Mouse (Mus musculus): Measurements from ENCODE around the gene Tmem19. TPM values are rescaled to one million over a fixed set of nuclear protein-coding genes. Genes with fewer than 3 reads are reported as not detected.

Gene Tmem19
- polyA plus RNA-seq (2011; ENCODE audit: insufficient read depth, insufficient read length, low replicate concordance, missing spikeins): 7.5 and 12.2 TPM in 2 replicates

DNA sequence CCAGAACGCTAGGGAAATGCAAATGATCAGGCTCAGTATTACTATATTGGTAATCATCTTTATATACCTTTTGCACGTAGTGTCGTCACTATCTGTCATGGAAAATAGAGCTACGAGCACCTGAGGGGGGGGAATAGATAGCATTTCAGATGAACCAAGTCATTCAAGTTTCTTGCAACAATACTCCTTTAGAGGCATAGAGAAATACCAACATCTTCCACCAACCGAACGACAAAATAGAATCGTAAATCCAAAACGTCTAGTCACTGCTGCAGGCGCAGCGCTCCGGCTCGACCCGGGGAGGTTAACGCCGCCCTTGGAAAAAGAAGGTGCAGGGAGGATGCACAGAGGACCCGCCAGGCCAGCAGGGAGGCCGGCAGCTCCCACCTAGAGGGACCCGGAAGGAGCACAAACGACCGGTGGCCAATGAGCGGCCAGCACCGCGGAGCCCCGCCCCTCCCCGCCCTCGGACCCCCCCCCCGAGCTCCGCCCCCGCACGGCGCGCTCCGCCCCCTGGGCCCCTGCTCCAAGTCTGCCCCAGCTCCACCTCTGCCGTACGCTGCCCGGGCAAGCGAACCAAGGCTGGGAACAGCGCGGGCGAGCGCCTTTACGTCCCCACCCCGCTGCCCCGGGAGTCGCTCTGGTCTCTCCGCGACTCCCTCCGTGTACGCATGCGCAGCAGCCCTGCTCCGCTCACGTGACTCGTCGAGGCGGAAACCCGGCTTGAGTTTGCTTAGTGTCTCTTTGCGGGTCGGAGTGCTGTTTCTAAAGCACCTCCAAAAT is at the start of gene Tmem19:
TSS of gene Tmem19 (minus strand) at position 662 of the 783 bp plus-strand sequence.
- WGBS: under 1% methylated on average over 52 of the region's 58 CpGs
- TF ChIP-seq POLR2A (IDR thresholded peaks at IDR 0.05; ENCODE audit: borderline replicate concordance, control insufficient read depth, low read depth, low read length): peak; percentile 82
- no peak for TF ChIP-seq CTCF (IDR thresholded peaks at IDR 0.05; ENCODE audit: control insufficient read depth, insufficient read depth, low read length)
- Histone ChIP-seq H3K4me3 (replicated peaks; ENCODE audit: control insufficient read depth, low read depth, low read length) (peak within 1 kb of the TSS; percentile 97), H3K4me1 (ENCODE audit: control insufficient read depth, insufficient read depth, low read length) (peaks cover 4% of the 10 kb centered on the region), H3K27ac (ENCODE audit: control insufficient read depth, insufficient read depth, low read depth, low read length, poor library complexity) (peak within 1 kb of the TSS; percentile 98)

GRCm38 (mm10) chr10:115406393-115406792 is 44.1 kb upstream of the Tmem19 start:
- no peak overlapping the region for H3K4me3 ChIP-seq (replicated peaks; ENCODE audit: control insufficient read depth, low read depth, low read length)
- TF ChIP-seq POLR2A (IDR thresholded peaks at IDR 0.05; ENCODE audit: borderline replicate concordance, control insufficient read depth, low read depth, low read length) (no peak), CTCF (IDR thresholded peaks at IDR 0.05; ENCODE audit: control insufficient read depth, insufficient read depth, low read length) (peak; percentile 64)
- no peak overlapping the region for H3K27ac ChIP-seq (ENCODE audit: control insufficient read depth, insufficient read depth, low read depth, low read length, poor library complexity)
- H3K4me1 ChIP-seq (ENCODE audit: control insufficient read depth, insufficient read depth, low read length): no peaks in the 10 kb centered on the region
- WGBS: 66% methylated on average over 6 of the region's 6 CpGs

DNA sequence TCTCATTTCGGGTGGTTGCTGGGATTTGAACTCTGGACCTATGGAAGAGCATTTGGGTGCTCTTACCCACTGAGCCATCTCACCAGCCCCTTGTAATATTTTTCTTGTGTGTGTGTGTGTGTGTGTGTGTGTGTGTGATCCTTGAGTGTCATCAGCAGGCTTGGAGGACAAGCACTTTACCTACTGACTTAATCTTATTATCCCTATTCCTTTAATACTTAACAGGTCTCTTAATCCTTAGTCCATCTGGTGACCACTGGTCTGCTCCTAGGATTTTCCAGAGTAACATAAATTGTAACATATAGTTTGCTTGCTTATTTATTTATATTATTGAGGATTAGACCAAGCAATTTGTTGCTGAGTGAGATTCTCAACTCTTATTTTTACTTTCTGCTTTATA is 29.6 kb upstream of the Tmem19 start:
- Histone ChIP-seq H3K27ac (ENCODE audit: control insufficient read depth, insufficient read depth, low read depth, low read length, poor library complexity) (no peak overlapping the region), H3K4me1 (ENCODE audit: control insufficient read depth, insufficient read depth, low read length) (no peaks in the 10 kb centered on the region; the same call in 1 of the 2 replicates), H3K4me3 (replicated peaks; ENCODE audit: control insufficient read depth, low read depth, low read length) (no peak overlapping the region)
- 84% methylated on average over 1 of the region's 1 CpGs for WGBS
- TF ChIP-seq POLR2A (IDR thresholded peaks at IDR 0.05; ENCODE audit: borderline replicate concordance, control insufficient read depth, low read depth, low read length) (no peak), CTCF (IDR thresholded peaks at IDR 0.05; ENCODE audit: control insufficient read depth, insufficient read depth, low read length) (no peak)

GRCm38 (mm10) chr10:115391076-115391475 is 28.8 kb upstream of the Tmem19 start:
- no peak overlapping the region for H3K4me3 ChIP-seq (replicated peaks; ENCODE audit: control insufficient read depth, low read depth, low read length)
- H3K27ac ChIP-seq (ENCODE audit: control insufficient read depth, insufficient read depth, low read depth, low read length, poor library complexity): no peak overlapping the region
- TF ChIP-seq POLR2A (IDR thresholded peaks at IDR 0.05; ENCODE audit: borderline replicate concordance, control insufficient read depth, low read depth, low read length): no peak
- TF ChIP-seq CTCF (IDR thresholded peaks at IDR 0.05; ENCODE audit: control insufficient read depth, insufficient read depth, low read length): no peak
- H3K4me1 ChIP-seq (ENCODE audit: control insufficient read depth, insufficient read depth, low read length): no peaks in the 10 kb centered on the region; the same call in 1 of the 2 replicates
- 91% methylated on average over 4 of the region's 4 CpGs for WGBS

DNA sequence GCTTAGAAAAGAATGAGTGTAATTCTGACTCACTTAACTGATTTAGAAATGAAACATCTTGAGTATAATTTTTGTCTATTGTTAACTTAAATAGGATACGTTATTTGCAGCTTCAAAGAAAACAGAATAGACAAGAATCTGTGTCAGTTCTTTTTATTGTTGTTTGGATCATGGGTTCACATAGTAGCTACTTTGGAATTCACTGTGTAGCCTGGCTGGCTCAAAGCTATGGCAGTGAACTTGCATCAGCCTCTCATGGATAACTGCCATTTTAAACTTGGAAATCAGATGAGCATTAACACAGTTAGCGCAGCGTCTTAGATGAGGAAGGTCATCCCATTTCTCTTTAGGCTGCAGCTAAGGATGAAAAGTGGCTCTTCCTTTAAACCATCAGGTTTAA is 25.6 kb upstream of the Tmem19 start:
- TF ChIP-seq POLR2A (IDR thresholded peaks at IDR 0.05; ENCODE audit: borderline replicate concordance, control insufficient read depth, low read depth, low read length) (no peak), CTCF (IDR thresholded peaks at IDR 0.05; ENCODE audit: control insufficient read depth, insufficient read depth, low read length) (no peak)
- 88% methylated on average over 3 of the region's 3 CpGs for WGBS
- Histone ChIP-seq H3K4me3 (replicated peaks; ENCODE audit: control insufficient read depth, low read depth, low read length) (no peak overlapping the region), H3K27ac (ENCODE audit: control insufficient read depth, insufficient read depth, low read depth, low read length, poor library complexity) (no peak overlapping the region), H3K4me1 (ENCODE audit: control insufficient read depth, insufficient read depth, low read length) (no peaks in the 10 kb centered on the region; the same call in 1 of the 2 replicates)

DNA sequence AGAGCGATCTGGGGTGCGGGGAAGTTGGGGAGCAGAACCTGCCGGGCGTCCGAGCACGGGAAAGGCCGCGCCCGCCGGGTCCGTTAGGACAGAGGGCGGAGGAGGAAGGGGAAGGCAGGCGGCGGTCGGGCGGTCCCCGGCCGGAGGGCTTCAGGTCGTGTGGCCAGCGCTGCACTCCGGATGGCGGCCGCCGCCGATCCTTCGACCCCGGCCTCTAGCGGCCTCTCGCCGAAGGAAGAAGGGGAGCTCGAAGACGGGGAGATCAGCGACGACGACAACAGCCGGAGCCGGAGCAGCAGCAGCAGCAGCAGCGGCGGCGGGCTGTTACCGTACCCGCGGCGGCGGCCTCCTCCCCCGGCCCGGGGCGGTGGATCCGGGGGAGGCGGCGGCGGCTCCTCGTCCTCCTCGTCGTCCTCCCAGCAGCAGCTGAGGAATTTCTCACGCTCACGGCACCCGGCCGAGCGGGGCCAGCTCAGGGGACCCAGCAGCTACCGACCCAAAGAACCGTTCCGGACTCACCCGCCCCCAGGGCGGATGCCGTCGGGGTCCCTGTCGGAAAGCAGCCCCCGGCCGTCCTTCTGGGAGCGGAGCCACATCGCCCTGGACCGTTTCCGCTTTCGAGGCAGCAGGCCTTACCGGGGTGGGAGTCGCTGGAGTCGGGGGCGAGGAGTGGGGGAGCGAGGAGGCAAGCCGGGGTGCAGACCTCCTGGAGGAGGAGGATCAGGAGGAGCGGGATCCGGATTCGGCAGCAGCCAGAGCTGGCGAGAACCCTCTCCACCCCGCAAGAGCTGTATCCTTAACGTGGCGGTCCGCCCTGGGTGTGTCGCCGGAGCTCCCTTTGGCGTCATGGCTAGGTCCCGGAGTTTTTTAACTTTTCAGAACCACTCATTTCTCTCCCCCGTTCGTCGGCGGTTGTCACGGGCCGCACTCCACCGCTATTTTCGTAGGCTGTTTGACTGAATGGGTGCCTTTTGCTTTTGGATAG is 23.0 kb upstream of the Tmem19 start:
- no peak for TF ChIP-seq CTCF (IDR thresholded peaks at IDR 0.05; ENCODE audit: control insufficient read depth, insufficient read depth, low read length)
- no peak for TF ChIP-seq POLR2A (IDR thresholded peaks at IDR 0.05; ENCODE audit: borderline replicate concordance, control insufficient read depth, low read depth, low read length)
- H3K4me3 ChIP-seq (replicated peaks; ENCODE audit: control insufficient read depth, low read depth, low read length): peak overlapping the region; percentile 92
- WGBS: under 1% methylated on average over 100 of the region's 101 CpGs
- peak overlapping the region; percentile 98 for H3K27ac ChIP-seq (ENCODE audit: control insufficient read depth, insufficient read depth, low read depth, low read length, poor library complexity)
- H3K4me1 ChIP-seq (ENCODE audit: control insufficient read depth, insufficient read depth, low read length): no peaks in the 10 kb centered on the region

DNA sequence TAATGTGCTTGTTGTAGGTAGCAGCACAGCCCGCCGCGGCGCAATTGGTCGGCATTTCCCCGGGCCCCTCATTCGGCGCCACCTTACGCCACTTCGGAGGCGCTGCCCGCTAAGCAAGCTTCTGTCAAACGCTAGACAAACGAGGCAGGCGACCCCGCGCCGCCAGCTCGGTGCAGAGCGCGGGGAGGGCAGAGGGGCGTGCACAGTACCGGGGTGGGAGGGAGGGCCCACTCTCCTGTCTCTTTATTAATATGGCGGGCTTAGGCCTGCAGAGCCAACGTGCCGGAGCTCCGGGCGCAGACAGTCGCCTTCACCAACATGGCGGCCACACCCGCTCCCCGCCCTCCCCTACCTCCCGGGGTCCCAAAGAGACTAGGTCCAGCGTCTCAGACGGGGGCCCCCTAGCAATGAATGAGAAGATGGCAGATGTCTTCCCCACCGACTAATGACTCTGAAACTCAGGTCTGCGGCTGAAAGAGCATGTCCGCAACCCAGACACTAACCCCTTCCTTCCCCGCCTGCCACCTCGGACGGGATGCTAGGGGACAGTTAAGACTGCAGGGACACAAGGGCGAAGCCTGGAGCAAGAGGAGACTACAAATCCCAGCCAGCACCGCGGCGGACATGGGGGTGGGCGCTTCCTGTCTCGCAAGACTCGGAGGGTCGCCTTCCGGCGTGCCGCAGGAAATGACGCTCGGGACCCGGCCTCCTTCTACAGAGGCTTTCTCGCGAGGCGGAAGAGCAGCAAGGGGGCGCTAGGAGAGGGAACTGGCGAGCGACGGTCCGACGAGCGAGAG is 22.1 kb upstream of the Tmem19 start, which contains the start of the genes Thap2 and Zfc3h1:
TSS of gene Thap2 (minus strand) at position 223 of the 797 bp plus-strand sequence.
TSS of gene Zfc3h1 (plus strand) at position 739 of the 797 bp plus-strand sequence.
- Histone ChIP-seq H3K4me1 (ENCODE audit: control insufficient read depth, insufficient read depth, low read length) (no peaks in the 10 kb centered on the region), H3K4me3 (replicated peaks; ENCODE audit: control insufficient read depth, low read depth, low read length) (peak within 1 kb of the TSS; percentile 92), H3K27ac (ENCODE audit: control insufficient read depth, insufficient read depth, low read depth, low read length, poor library complexity) (peak within 1 kb of the TSS; percentile 98)
- WGBS: under 1% methylated on average over 65 of the region's 65 CpGs
- TF ChIP-seq CTCF (IDR thresholded peaks at IDR 0.05; ENCODE audit: control insufficient read depth, insufficient read depth, low read length) (peak; percentile 75), POLR2A (IDR thresholded peaks at IDR 0.05; ENCODE audit: borderline replicate concordance, control insufficient read depth, low read depth, low read length) (peak; percentile 97)

Data from bone marrow, adult 2 months (tissue).